Mouse (Mus musculus): ENCODE measurements around the gene Olfr774. TPM values are rescaled to one million over a fixed set of nuclear protein-coding genes. Genes with fewer than 3 reads are reported as not detected.
"Not testable (repeated sequence)": the region's sequence is repeated elsewhere in the genome, so short reads cannot be mapped to it uniquely, and the experiment has no call there.

Gene Olfr774
- not detected for total RNA-seq (2021)
- long read RNA-seq, experiment 1: 0 reads
- long read RNA-seq, experiment 2: 0 reads

DNA sequence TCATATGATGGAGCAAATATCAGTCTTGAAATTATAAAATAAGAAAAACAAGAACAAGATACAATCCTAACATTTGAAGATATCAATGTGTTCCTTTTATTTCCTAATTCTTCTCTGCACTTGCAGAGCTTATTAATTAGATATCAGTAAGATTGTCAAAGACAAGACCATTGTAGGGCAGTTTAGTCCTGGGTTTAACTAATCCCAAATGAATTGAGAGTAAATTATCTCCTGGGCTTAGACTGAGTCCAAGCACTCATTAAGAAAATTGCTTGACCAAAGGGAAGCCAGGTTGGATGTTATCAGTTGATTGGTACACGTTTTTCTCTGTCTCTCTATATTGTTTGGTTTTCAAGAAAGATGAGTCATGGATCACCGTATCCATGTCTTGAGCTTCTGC lies at the start of gene Olfr774:
Gene Olfr774 (plus strand): TSS at position 301 of the 400 bp plus-strand sequence.
- no peak for DNase-seq (ENCODE audit: low spot score in 2 of 2)

DNA sequence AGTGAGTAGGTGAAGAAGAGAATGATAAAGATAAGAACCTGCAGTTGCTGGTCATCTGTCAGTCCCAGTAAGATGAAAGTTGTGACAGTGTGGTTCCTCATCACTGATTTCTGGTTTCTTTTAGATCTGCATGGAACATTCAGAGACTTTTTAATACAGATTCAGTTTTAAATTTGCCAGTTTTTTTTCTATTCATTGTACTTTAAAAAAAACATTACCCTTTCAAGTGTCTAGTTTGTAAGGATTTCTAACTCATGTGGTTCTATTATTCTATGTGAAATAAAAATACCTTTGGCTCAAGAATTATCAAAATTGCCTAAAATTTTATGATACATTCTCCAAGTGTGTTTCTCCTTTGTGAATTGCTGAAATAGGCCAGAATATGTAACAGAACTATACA lies 48.7 kb upstream of the Olfr774 start, which contains the start of gene Olfr773:
Gene Olfr773 (minus strand): TSS at position 101 of the 400 bp plus-strand sequence.
- not testable (repeated sequence) for DNase-seq (ENCODE audit: low spot score in 2 of 2)

GRCm38 (mm10) chr10:129230737-129231136 lies 5.3 kb upstream of the Olfr774 start:
- DNase-seq (ENCODE audit: low spot score in 2 of 2): no peak

GRCm38 (mm10) chr10:129248112-129248511 lies 12.1 kb downstream of the Olfr774 start, which contains the start of gene Olfr775:
Olfr775 (plus strand) TSS chr10:129248412.
- DNase-seq (ENCODE audit: low spot score in 2 of 2): no peak

GRCm38 (mm10) chr10:129258827-129259226 lies 22.8 kb downstream of the Olfr774 start, which contains the start of gene Olfr776:
Olfr776 (plus strand) TSS chr10:129259127.
- no peak for DNase-seq (ENCODE audit: low spot score in 2 of 2)

DNA sequence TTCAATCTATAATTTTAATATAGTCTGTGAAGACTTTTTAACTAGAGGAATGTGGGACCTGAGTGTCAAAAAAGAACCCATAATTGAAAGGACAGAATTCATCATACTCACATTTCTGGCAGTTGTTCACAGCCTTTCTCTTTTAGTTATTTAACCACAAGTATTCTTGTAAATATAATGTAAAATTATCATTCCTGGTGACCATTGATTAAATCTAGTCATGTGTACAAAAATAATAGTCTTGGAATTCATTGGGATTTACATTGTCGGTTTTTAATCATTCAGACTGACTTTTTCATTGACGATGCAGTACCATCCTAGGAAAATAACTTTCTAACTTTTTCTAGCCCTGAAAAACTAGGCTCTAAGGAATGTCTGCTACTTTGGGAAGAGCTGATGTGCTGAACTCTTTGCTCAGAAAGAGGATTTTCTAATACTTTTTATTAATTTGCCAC lies 35.1 kb downstream of the Olfr774 start, which contains the start of gene Olfr777:
Gene Olfr777 (minus strand): TSS at position 405 of the 455 bp plus-strand sequence.
- no peak for DNase-seq (ENCODE audit: low spot score in 2 of 2)

Other genes with a start within 250 kb of the Olfr774 start
- gene Olfr9, start 246.8 kb upstream of the Olfr774 start, total RNA-seq (2021): not detected
- not detected for gene Olfr763, start 225.4 kb upstream of the Olfr774 start, total RNA-seq (2021)
- not detected for gene Olfr764-ps1, start 196.3 kb upstream of the Olfr774 start, total RNA-seq (2021)
- not detected for gene Olfr765, start 186.2 kb upstream of the Olfr774 start, total RNA-seq (2021)
- not detected for gene Olfr766-ps1, start 167.2 kb upstream of the Olfr774 start, total RNA-seq (2021)
- gene Olfr767, start 153.3 kb upstream of the Olfr774 start, total RNA-seq (2021): not detected
- not detected for gene Olfr768, start 136.8 kb upstream of the Olfr774 start, total RNA-seq (2021)
- gene Olfr769, start 118.3 kb upstream of the Olfr774 start, total RNA-seq (2021): not detected
- not detected for gene Olfr770, start 97.2 kb upstream of the Olfr774 start, total RNA-seq (2021)
- gene Olfr771, start 71.5 kb upstream of the Olfr774 start, total RNA-seq (2021): not detected
- gene Olfr772, start 58.3 kb upstream of the Olfr774 start, total RNA-seq (2021): not detected
- not detected for gene Olfr773, start 48.8 kb upstream of the Olfr774 start, total RNA-seq (2021)
- not detected for gene Olfr775, start 12.2 kb downstream of the Olfr774 start, total RNA-seq (2021)
- gene Olfr776, start 22.9 kb downstream of the Olfr774 start, total RNA-seq (2021): not detected
- not detected for gene Olfr777, start 35.3 kb downstream of the Olfr774 start, total RNA-seq (2021)
- gene Olfr780, start 81.9 kb downstream of the Olfr774 start, total RNA-seq (2021): not detected
- not detected for gene Olfr781, start 92.7 kb downstream of the Olfr774 start, total RNA-seq (2021)
- gene Olfr782, start 112.6 kb downstream of the Olfr774 start, total RNA-seq (2021): not detected
- under 1 TPM in 1 of 2 experiments, not detected in 1; 0.07 TPM for gene Olfr784, start 147.9 kb downstream of the Olfr774 start, total RNA-seq (2021)
- gene Olfr785, start 169.2 kb downstream of the Olfr774 start, total RNA-seq (2021): not detected
- not detected for gene Olfr786, start 191.1 kb downstream of the Olfr774 start, total RNA-seq (2021)
- gene Olfr787, start 225.7 kb downstream of the Olfr774 start, total RNA-seq (2021): not detected
- gene Olfr788, start 234.8 kb downstream of the Olfr774 start, total RNA-seq (2021): not detected
- not detected for gene Olfr789, start 248.5 kb downstream of the Olfr774 start, total RNA-seq (2021)